Mouse (Mus musculus) thymus, adult 2 months (tissue): ENCODE data around the gene Fbxo9.

Experiments used
- CTCF ChIP-seq: fragments of 200-500 bp; IDR thresholded peaks from 2 replicates; pipeline ENCODE4 v1.5.1; 2012; ENCODE audit warnings: mild to moderate bottlenecking, control low read depth, low read length, moderate library complexity, borderline replicate concordance; ENCODE audit not compliant: control insufficient read depth, poor library complexity, insufficient read depth; ENCODE audit errors: extremely low read depth
- POLR2A ChIP-seq: fragments of 200-500 bp; IDR thresholded peaks from 2 replicates; pipeline ENCODE4 v1.6.1; 2012; ENCODE audit warnings: mild to moderate bottlenecking, low read length, control low read depth, moderate library complexity; ENCODE audit not compliant: control insufficient read depth, poor library complexity, insufficient read depth; ENCODE audit errors: extremely low read depth

DNA sequence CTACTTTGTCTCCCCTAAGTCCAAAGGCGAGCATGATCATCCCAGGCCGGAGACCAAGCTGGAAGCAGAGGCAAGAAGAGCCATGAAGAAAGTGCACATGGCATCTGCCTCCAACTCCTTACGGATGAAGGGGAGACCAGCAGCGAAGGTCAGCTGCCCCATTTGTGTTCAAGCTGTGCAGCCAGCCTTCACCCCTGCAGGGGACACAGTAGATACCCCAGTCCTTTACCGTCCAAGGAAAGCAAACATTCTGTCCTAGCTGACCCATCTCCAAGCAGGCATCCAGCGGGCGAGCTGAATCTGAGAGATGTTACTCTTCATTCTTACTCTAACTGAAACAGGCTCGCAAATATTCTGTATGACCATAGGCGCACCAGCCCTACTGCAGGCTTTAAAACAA lies 46.5 kb downstream of the Fbxo9 start:
- no peak for TF ChIP-seq POLR2A
- TF ChIP-seq CTCF: no peak
